Mouse (Mus musculus) frontal cortex, postnatal 36 days (tissue): Measurements from ENCODE around the gene Hist1h2bg.

Source experiments
- DNase-seq, 2 experiments: peaks; one replicate each; pipeline ENCODE4 v3.0.0; 2022; ENCODE audit warnings: low spot score in 2 of 2

Hist1h2bg gene

DNA sequence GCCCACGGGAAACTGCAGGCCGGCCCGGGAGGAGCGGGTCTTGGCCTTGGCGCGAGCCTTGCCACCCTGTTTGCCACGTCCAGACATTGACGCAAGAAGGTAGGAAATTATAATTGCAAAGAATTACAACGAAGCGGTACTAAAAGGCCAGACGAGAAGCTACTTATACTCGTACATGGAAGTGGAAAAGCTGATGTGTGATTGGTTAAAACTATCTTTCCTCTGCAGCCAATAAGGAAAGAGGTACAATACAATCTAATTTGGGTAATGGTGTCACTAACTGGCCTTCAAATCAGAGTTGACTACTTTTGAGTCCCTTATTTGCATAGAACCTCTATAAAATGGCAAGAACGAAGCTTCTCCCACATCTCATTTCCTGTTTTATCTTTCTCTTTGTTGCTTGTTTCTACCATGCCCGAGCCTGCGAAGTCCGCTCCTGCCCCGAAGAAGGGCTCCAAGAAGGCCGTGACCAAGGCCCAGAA is at the start of gene Hist1h2bg, which contains the start of gene Hist1h2ae:
TSS of gene Hist1h2bg (plus strand) at position 375 of the 482 bp plus-strand sequence.
TSS of gene Hist1h2ae (minus strand) at position 199 of the 482 bp plus-strand sequence.
- peak; percentile 79 to 86 for DNase-seq

DNA sequence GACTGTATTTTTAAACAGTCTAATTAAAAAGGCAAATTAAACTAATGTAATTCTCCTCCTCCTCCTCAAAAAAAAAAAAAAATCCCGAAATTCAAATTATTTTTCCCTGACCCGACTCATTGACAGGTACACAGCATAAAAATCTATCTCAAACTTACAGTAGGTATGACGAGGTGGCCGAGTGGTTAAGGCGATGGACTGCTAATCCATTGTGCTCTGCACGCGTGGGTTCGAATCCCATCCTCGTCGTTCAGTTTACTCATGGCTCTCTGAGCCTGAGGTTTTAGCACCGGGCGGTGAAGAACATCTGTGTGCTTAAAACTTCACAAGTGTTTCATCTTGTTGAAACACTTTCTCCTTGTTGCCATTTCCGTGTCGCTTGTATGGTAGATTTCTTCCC is 49.5 kb upstream of the Hist1h2bg start:
- peak; percentile 85 to 87 for DNase-seq

DNA sequence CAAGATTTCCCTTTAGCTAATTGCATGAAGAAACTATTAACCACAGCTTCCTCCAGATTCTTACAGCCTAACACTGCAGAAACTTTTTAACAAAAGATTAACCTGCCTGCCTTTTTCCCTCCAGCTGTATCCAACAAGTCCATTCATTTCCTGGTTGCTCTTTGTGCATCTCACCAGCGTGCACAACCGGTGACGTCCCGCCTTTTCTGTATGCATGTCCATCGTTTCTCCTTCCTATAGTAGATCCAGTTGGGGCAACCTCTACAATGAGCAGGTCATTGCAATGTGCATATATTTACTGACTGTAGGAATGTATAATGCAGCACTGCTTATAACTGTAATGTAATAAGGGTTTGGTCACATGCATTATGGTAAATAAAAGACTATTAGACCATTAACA is 47.2 kb upstream of the Hist1h2bg start:
- DNase-seq = no peak

DNA sequence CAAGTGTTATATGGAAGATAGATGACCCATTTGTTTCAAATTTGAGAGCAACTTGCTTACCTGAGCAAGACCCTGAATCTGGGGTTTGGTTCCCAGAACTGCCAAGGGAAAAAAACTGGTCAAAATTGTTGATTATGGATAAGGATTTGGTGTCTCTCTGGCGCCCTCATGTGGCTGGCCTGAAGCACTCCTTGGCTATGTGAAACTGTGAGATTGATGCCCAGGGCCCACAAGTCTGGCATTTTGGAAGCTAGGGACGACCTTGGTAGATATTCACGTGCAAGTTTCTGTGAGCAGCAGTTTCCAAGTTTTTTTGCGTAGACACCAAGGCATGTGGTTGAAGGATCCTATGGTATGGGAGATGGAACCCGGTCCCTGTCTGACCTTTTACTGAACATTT is 46.5 kb upstream of the Hist1h2bg start:
- DNase-seq = peak; percentile 68 to 79

DNA sequence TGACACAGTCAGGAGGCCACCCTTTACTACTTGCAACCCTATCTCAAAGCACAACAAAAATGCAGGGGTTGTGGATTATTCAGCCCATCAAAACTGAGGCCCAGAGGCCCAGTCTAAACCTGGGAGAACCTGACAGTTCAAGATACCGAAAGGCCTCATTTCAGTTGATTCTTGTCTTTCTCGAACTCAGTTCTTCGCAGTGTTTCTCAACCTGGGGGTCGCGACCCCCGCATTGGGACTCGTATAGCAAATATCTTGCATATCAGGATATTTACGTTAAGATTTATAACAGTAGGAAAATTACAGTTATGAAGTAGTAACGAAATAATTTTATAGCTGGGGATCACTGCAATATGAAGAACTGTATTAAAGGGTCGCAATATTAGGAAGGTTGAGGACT is 45.3 kb upstream of the Hist1h2bg start:
- no peak for DNase-seq

DNA sequence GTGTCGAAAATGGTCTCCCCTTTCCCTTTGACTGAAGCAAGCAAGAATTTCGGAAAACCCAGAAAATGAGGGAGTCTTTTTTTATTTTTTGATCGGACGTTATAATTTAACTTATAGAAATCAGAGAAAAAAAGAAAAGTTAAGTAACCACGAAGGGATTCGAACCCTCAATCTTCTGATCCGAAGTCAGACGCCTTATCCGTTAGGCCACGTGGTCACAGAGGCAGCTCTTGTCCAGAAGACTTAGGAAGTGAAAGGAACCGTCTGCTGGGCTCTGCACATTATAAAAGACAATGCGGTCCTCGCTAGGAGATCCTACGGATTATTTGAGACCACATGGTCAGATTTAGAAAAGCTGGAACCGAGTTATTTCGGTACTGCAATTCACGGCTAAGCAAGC is 44.9 kb upstream of the Hist1h2bg start:
- DNase-seq = peak; percentile 96 to 97

DNA sequence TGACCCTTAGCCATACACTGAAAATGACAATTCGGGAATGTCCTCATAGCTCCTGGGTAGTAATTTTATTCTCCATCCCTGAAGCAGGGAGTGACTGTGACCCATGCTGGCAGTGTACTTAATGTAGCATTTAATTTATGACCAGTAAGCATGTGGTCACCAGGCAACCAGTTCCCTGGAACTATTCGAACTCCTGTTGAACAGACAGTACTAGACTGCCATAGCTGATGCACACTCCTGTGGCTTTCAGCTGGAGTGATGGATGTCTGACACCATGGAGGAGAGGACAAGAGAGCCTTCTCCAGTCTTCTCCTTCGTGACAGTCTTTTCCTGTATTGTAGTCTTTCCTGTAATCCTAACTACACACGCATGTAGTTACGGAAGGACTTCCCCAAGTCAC is 42.2 kb upstream of the Hist1h2bg start:
- DNase-seq = no peak

DNA sequence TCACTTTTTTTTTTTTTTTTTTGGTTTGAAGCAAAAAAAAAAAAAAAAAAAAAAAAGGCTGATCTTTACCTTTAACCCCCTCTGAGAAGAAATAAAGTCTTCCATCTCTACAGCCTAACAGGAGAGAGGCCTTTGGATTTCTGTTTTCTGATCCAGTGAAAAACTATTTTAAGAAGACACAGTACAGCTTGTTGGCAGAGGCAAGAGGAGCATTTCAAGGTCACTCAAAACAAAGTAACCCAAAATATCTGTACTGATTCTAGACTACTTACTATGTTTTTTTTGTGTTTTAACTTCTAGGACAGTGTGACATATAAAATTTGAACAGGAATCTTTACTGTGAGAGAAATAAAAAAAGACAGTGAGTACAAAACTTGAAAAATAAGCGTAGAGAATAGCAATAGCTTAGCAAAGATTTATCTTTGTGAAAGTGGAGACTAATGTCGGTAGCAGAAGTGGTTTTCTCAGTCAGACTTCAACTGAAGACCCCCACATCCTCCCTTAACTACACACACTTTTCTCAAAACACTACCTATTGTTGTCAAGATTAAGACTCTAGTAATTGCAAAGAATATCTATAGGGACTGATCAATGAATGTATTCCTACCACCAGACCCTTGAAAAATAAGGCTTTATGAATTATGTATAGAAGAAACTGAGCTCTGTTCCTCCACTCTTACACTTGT is 41.6 kb upstream of the Hist1h2bg start:
- no peak for DNase-seq

DNA sequence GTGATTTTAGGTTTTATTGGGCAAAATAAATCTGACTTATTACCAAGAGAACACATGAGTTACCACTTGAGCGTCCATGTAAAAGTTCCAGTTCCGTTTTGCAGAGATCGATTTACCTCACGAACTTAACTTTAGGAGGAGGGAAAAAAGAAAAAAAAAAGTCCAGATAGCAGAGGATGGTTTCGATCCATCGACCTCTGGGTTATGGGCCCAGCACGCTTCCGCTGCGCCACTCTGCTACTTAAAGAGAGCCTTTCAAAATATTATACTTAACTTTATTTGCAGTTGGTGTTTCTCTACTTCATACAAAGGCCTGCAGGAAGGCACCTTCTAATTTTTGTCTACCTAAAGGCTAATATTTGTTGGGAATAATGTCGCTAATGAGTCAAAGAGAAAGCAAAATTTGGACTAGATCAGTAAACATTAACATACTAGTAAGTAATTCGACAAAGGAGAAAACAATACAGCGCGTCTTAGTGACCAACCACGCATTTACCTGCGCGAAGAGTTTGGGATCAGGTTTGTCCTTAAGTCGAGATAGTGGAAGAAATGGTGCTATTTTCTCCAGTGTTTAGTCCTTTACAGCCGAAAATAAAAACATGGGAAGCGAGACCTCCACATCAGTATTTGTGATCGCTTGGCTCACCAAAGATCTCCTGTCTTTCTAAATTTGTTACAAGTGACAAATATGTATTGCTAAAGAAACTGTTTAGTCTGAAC is 40.9 kb upstream of the Hist1h2bg start:
- DNase-seq = peak; percentile 74 to 86

DNA sequence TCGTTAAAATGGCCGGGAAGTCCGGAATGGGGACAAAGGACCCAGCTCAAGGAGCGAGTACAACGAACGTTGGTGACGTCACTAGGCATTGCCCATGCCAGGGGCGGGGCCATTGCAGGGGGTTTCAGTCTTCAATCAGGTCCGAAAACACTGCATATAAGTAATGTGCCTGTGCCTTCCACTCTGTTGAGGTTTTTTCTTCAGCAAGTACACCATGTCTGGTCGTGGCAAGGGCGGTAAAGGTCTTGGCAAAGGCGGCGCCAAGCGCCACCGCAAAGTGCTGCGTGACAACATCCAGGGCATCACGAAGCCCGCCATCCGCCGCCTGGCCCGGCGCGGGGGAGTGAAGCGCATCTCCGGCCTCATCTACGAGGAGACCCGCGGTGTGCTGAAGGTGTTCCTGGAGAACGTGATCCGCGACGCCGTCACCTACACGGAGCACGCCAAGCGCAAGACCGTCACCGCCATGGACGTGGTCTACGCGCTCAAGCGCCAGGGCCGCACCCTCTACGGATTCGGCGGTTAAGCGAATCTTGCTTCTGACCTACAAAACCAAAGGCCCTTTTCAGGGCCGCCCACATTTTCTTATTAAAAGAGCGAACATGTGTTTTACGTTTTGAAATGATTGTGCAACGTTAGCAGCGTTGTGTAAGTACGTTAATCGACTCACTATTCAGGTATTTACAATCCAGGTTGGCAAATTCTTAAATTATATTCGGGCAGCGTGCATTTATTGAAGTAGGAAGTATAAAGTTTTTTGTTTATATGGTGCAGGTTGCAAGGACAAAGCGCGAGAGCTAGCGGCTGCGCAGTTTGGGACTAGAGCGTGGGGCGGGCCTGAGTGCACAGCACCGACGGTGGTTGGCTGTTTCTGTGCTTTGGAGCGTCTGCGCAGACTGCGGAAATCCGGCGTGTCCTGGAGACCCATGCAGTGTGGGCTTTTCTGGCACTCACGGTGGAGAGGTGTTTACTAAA is 40.0 kb upstream of the Hist1h2bg start, which contains the start of gene Hist1h4h:
TSS of gene Hist1h4h (plus strand) at position 150 of the 975 bp plus-strand sequence.
- peak; percentile 97 to 99 for DNase-seq

DNA sequence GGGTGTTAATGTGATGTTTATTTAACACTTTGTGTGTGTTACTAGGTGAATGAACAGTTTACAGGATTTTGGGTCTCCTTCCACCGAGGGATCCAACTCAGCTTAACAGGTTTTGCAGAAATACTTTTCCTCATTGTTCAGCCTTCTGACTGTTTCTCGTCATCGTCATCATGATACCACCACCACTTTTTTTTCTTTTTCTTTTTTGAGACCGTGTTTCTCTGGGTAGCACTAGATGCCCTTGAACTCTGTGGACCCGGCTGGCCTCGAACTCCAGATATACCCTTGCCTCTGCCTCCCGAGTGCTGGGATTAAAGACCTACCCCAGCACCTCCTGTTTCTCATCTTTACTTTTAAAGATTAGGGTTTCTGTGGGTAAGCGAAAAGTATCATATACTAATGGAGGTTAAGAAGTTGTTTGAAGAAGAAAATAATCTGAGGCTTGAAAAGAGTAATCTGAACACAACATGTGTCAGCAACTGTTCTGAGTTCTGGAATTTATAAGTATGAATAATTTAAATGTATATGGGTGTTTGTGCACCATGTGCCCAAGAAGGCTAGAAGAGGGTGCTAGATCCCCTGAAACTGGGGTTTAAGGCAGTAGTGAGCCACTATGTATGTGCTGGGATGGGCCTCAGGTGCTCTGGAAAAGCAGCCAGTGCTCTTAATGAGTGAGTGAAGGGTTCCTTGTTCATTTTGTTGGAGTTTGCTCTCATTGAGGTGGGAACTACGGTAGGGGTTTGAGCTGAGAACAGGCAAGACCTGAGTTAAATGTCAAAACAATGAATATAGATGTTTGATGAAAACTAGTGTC is 38.7 kb upstream of the Hist1h2bg start:
- DNase-seq = no peak

DNA sequence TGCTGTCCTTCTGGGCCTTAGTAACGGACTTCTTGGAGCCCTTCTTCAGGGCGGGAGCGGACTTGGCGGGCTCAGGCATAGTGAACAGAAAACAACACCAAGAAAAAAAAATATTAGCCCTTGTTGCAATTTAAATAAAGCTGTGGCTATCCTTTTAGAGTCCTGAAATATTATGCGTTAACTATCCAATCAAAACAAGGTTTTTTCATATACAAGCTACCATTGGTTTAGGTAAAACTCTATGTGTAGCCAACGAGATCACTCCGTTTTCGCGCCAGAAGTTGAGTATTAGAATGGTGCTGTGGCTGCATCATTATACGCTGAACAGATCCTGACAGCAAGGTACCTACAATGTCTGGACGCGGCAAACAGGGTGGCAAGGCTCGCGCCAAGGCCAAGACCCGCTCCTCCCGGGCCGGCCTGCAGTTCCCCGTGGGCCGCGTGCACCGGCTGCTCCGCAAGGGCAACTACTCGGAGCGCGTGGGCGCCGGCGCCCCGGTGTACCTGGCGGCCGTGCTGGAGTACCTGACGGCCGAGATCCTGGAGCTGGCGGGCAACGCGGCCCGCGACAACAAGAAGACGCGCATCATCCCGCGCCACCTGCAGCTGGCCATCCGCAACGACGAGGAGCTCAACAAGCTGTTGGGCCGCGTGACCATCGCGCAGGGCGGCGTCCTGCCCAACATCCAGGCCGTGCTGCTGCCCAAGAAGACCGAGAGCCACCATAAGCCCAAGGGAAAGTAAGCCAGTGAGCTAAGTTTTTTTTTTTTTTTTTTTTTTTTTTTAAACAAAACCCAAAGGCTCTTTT is 37.4 kb upstream of the Hist1h2bg start, which contains the start of gene Hist1h2af:
TSS of gene Hist1h2af (plus strand) at position 347 of the 808 bp plus-strand sequence.
- peak; percentile 64 to 87 for DNase-seq

DNA sequence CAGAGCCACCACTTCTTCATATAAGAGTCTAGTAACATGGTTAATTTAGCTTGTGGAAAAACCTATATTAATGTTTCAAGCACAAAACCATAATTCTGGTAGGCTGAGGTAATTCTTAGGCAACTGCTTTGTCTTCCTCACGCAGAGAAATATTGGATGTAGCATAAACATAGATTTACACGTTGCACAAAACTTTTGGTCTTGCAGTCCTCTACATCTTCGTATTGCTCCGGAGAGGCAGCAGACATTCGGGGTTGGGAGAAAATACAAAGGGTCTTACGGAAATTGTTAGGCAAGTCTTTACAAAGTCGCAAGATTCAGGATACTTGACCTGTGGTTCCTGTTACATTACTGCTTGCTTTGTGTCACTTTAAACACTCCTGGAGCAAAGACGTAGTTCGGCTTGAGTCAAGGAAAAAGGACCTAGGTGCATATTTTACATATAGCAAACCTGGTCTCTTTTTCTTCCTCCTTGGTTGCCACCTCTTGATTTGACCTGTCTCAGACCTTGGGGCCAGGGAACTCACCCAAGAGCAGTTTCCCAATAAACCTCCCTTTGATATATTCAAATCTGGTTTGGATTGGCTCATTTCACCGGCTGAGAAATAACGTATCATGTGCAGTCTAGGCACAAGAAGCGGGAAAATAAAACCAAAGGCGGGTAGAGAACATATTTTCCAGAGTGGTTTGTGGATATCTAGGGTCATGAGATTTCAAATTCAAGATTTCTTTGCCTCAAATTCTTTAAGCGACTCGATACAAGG is 36.6 kb upstream of the Hist1h2bg start:
- DNase-seq = no peak

DNA sequence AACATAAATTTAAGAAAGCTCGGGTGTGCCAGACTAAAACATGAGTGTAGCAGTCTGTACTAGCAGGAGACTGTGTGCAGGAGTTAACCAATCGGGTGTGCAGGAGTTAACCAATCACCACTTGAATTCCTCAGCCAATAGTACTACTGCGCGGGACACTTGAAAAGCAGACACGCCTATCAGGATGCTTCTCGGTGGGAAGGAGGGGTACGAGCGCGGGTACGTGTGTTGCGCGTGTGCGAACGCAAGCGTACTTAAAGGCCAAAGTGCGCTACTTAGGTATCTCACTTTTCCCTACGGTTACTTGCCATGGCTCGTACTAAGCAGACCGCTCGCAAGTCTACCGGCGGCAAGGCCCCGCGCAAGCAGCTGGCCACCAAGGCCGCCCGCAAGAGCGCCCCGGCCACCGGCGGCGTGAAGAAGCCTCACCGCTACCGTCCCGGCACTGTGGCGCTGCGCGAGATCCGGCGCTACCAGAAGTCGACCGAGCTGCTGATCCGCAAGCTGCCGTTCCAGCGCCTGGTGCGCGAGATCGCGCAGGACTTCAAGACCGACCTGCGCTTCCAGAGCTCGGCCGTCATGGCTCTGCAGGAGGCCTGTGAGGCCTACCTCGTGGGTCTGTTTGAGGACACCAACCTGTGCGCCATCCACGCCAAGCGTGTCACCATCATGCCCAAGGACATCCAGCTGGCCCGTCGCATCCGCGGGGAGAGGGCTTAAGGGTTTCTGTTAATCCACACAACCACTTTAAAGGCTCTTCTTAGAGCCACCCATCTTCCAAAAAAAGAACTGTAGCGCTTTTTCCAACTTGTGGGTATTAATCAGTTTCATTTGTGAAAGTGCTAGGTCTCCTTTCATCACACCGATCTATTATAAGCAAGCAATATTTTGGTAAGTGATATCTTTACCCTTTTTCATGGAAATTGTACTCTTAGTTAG is 35.8 kb upstream of the Hist1h2bg start, which contains the start of gene Hist1h3g:
TSS of gene Hist1h3g (plus strand) at position 286 of the 939 bp plus-strand sequence.
- DNase-seq = peak; percentile 87 to 95

DNA sequence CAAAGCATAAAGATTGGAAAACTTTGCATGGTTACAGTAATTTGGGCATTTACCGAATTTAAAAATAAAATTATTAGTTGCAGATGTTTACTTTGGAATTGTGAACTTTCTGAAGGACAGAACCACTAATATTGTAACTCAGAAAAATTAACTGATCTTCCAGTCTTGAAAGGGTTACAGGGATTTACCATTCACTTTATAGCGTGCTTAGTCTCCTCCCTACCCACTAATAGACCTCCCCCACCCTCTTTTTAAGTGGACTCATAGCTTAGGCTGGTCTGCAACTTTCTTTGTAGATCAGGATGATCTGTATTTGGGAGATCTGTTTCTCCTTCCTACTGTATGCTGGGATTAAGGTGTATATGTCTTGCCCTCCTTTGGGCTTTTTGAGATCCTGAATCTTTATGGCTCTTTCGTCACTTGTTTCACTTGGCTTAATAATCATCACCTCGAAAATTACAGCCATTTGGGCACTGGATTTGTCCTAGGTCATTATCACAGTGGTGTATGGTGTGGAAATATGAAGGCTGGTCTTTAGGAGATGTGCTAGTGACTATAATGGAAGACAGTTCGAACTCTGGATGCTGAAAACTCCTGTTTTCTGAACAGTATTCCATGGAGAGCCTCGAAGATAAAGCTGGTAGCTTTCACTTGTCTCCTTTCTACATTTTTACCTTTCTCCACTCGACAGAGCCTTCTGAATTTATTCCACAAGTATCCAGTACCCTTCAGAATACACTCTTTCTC is 34.9 kb upstream of the Hist1h2bg start:
- no peak for DNase-seq

DNA sequence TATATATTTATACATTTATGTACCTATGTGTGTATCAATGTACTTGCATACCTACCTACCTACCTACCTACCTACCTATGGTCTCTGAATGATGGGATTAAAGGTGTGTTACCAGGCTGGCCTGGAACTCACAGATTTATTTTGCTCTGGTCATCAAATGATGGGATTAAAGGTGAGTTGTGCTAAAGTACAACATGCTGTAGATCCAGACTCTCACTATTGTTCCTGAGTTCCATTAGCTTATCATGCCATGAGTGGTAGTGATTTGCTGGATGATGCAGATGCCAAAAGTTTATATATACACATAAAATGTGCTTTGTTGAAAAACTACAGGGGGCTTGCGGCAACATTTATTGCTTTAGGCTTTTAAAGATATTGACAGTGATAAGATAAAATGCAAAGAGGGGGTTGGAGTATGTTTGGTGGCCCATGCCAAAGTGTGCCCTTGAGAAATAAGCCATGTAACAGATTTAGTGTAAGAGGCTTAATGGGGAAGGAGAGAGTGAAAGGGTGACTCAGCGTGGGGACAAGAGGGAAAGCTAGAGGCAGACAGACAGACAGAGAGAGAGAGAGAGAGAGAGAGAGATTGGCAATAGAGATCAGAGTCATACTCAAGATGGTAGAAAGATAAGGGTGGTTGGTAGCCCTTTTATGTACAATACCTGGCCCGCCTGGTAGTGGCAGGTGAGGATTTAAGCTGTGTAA is 34.0 kb upstream of the Hist1h2bg start:
- DNase-seq = no peak

DNA sequence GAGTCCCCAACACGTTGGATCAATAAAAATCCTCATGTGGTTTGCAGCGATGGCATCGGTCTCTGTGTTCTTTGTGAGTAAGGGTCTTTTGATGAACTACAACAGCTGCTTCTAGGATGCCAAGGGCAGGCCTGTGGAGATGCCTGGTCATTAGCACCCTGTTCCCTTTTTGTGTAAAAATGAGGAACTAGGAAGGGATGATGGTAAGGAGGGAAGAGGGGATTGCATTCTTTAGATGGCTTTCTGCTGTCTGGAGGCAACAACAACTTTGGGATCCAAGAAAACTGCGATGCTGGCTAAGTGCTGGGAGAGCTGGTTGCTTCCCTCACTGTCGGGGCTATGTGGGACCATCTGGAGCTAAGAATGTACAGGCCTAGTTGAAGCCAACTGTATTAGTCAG is 32.9 kb upstream of the Hist1h2bg start:
- no peak for DNase-seq
